Mouse (Mus musculus) intestine, embryonic 14.5 days (tissue): Measurements from ENCODE around the gene Selenov. TPM values are rescaled to one million over a fixed set of nuclear protein-coding genes. Genes with fewer than 3 reads are reported as not detected.

Source experiments
- ATAC-seq: fragments of 200-750 bp; cut with Nextera tagmentation; replicated peaks from 2 replicates; pipeline ENCODE4 v1.8.0; 2017; ENCODE audit warnings: low read depth, moderate number of reproducible peaks, moderate TSS enrichment, moderate library complexity; ENCODE audit not compliant: low FRiP score, low TSS enrichment
- DNase-seq: peaks from one replicate; pipeline ENCODE4 v3.0.0-alpha.2; 2018; ENCODE audit warnings: low spot score
- H3K27ac ChIP-seq: fragments of 300-500 bp; sonication (generic); 2 replicates; pipeline ENCODE4 v1.5.1; 2014; ENCODE audit warnings: low read depth, mild to moderate bottlenecking, control low read depth
- H3K27me3 ChIP-seq: fragments of 300-500 bp; sonication (generic); replicated peaks from 2 replicates; pipeline ENCODE4 v1.6.1; 2014; ENCODE audit warnings: low read length, control low read depth; ENCODE audit not compliant: control insufficient read depth, insufficient read depth
- H3K36me3 ChIP-seq: fragments of 300-500 bp; sonication (generic); 2 replicates; pipeline ENCODE4 v1.6.1; 2014; ENCODE audit warnings: low read length, control low read depth; ENCODE audit not compliant: control insufficient read depth, insufficient read depth
- H3K4me1 ChIP-seq: fragments of 300-500 bp; sonication (generic); replicated peaks from 2 replicates; pipeline ENCODE4 v1.6.1; 2014; ENCODE audit warnings: low read length, control low read depth, mixed read lengths; ENCODE audit not compliant: control insufficient read depth, insufficient read depth
- H3K4me2 ChIP-seq: fragments of 300-500 bp; sonication (generic); 2 replicates; pipeline ENCODE4 v1.6.1; 2014; ENCODE audit warnings: low read length
- H3K4me3 ChIP-seq: fragments of 300-500 bp; sonication (generic); 2 replicates; pipeline ENCODE4 v1.5.1; 2014; ENCODE audit warnings: low read depth, low read length, control low read depth, mixed read lengths
- H3K9ac ChIP-seq: fragments of 300-500 bp; sonication (generic); 2 replicates; pipeline ENCODE4 v1.6.1; 2014; ENCODE audit warnings: mild to moderate bottlenecking, low read length
- H3K9me3 ChIP-seq: fragments of 300-500 bp; sonication (generic); 2 replicates; pipeline ENCODE4 v1.6.1; 2016; ENCODE audit warnings: low read length, control low read depth; ENCODE audit not compliant: control insufficient read depth
- WGBS: fragments of 180-500 bp; shearing (Covaris S2); extraction: QIAGEN DNeasy Blood & Tissue Kit; methylation state at CpG from one replicate; pipeline ENCODE4 v1.1.7; 2014; 5-methylcytosine and 5-hydroxymethylcytosine counted together
- polyA plus RNA-seq: library from polyadenylated mRNA; unstranded; fragments of >200 nt; fragmentation: Nextera tagmentation; extraction: Ambion mirVana; gene quantifications from 2 replicates; pipeline ENCODE4 v1.2.1, GENCODE M21; 2014

The Selenov gene
- polyA plus RNA-seq, result 0.28 TPM in 1 of 2 replicates, not detected in the other

DNA sequence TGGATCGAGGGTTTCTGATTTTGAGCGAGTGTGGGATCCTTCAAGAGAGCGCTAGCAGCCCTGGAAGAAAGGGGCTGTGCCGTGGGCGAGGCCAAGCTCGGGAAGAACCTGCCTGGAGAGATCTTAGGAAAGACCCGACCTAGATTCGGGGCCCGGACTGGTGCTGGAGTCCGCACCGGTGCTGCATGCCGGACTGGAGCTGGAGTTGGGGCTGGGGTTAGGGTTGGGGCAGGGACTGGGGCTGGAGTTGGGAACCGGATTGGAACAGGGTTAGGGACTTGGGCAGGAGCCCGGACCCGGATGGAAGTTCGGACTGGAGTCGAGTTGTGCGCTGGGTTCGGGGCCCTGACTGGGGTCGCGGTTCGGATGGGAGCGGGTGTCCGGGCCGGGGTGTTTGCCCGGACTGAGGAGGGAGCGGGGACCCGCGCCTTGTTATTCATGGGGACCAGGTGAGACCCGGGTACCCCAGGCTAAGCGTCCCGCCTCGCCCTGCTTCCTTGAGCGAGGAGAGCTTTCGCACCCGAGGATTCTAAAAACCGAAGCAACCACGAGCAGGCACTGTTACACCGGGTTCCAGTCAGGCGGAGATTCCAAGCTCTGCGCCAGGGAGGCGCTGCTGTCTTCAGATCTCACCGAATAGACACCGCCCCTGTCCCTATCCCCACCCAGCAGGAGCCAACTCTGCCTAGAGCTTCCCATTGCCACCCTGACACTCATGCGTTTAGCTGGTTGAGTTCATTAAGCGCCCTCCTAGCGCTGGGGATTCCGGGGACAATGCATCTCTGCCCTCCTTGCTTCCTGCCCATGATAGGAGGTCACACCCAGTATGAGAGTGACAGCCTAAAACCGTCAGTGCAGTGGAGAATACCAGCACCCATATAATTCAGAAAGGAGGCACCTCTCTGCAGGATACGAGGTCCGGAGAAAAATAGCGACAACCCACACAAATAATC lies at the start of gene Selenov:
Gene Selenov, minus strand, starts transcription at position 549 of the 953 bp plus-strand sequence.
- no peaks in the 10 kb centered on the region for H3K9me3 ChIP-seq
- peak within 1 kb of the TSS; percentile 51 for H3K4me2 ChIP-seq
- DNase-seq, result peak; percentile 67
- WGBS, result under 1% methylated on average over 52 of the region's 52 CpGs
- H3K27me3 ChIP-seq, result peaks cover 74% of the 10 kb centered on the region
- ATAC-seq, result peak; percentile 49
- peaks cover 13% of the 10 kb centered on the region for H3K4me1 ChIP-seq
- no peaks in the 10 kb centered on the region for H3K36me3 ChIP-seq
- 0 out of 2 replicates have a peak within 1 kb of the TSS, but pooled peaks have one; percentile 13 for H3K9ac ChIP-seq
- H3K27ac ChIP-seq, result no peak within 1 kb of the TSS
- peak within 1 kb of the TSS; percentile 22 for H3K4me3 ChIP-seq

DNA sequence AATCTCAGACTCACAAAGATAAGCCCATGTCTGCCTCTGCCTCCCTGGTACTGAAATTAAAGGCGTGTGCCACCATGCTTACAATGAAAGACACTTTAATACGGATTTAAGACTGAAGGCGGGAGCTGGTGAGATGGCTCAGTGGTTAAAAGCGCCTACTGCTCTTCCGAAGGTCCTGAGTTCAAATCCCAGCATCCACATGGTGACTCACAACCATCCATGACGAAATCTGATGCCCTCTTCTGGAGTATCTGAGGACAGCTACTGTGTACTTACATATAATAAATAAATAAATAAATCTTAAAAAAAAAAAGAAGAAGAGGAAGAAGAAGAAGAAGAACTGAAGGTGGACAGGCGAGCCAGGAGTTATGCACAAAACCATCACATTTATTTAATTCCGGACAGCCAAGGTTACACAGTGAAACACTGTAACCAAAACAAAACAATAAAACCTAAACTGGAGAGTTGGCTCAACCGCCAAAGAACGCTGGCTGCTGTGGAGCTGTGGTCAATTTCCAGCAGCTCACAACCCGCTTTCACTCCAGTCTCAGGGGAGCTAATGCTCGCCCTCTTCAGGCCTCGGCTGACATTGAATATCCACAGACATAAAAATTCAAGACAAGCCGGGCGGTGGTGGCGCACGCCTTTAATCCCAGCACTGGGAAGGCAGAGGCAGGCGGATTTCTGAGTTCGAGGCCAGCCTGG lies 48.4 kb upstream of the Selenov start:
- WGBS, result 79% methylated on average over 19 of the region's 19 CpGs
- ATAC-seq (no peak), DNase-seq (no peak)
- Histone ChIP-seq H3K9me3 (no peaks in the 10 kb centered on the region), H3K4me2 (peak overlapping the region; percentile 67), H3K4me3 (peak overlapping the region; percentile 99), H3K36me3 (peaks cover 8% of the 10 kb centered on the region; the same call in 1 of the 2 replicates), H3K9ac (peak overlapping the region; percentile 97), H3K4me1 (peaks cover 16% of the 10 kb centered on the region; the same call in 1 of the 2 replicates), H3K27ac (peak overlapping the region; percentile 92), H3K27me3 (no peaks in the 10 kb centered on the region)

DNA sequence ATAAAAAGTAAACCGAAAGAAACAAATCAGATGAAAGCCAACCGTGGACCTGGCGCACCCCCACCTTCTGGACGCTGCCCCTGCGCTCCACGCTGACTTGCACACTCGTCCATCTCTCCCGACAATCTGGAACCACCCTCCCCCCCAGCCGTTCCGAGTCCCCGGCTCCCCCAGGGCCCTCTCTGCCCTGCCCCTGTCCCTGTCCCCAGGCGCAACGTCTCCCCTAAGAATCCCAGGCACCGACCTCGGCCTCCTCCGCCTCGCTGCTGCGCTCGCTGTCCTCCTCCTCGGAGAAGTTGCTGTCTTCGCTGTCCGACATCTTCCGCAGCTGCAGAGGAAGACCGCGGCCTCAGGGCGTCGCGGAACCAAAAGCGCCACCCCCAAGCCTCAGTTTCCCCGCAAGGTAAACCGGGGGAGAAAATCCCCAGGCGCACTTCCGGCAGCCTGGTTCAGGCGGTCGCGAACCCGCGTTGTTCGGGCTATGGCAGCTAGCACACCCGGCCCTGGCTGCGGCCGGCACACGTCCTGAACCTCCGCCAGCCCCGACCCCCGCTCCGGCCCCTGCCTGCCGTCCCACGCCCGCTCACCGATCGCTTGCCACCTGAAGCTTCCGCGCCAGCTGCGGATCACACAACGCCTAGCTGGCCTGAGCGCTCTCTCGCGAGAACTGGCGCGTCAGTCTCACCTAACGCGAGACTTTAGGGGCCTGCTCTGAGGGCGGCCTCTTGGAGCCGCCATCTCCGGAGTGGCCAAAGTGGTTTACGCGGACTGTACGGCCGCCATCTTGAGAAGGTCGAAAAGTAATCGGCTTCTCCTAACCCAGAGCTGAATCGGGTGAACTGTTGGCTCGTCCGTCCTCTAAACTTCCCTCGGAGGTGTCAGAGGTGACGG lies 47.4 kb upstream of the Selenov start, which contains the start of gene Supt5:
Gene Supt5, minus strand, starts transcription at position 639 of the 891 bp plus-strand sequence.
- Histone ChIP-seq H3K4me3 (peak within 1 kb of the TSS; percentile 99), H3K4me2 (peak within 1 kb of the TSS; percentile 95), H3K4me1 (peaks cover 16% of the 10 kb centered on the region; the same call in 1 of the 2 replicates), H3K9me3 (no peaks in the 10 kb centered on the region), H3K27me3 (no peaks in the 10 kb centered on the region), H3K9ac (peak within 1 kb of the TSS; percentile 97), H3K36me3 (peaks cover 8% of the 10 kb centered on the region; the same call in 1 of the 2 replicates), H3K27ac (peak within 1 kb of the TSS; percentile 92)
- under 1% methylated on average over 73 of the region's 77 CpGs for WGBS
- DNase-seq (peak; percentile 97), ATAC-seq (peak; percentile 96)

DNA sequence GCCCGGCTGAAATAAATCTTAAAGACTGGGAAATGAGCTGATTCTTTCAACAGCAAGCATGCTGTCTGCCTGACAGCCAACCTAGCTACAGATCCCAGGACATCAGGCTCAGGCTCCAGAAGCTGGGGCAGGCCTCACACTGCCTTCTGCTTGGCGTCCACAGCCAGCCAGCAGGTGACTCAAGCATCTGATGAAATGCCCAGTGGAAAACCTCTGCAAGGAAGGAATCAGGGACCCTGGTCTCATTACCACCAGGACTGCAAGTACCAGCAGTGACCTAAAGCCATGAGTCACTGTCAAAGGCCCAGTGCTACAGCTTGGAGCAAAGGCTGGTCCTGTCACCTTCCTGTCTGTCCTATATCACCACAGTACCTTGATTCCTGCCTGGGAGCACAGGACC lies 44.5 kb upstream of the Selenov start:
- Histone ChIP-seq H3K27ac (no peak overlapping the region), H3K9ac (no peak overlapping the region), H3K27me3 (no peaks in the 10 kb centered on the region), H3K4me2 (no peak overlapping the region), H3K9me3 (no peaks in the 10 kb centered on the region), H3K36me3 (peaks cover 25% of the 10 kb centered on the region), H3K4me1 (peaks cover 7% of the 10 kb centered on the region; the same call in 1 of the 2 replicates), H3K4me3 (no peak overlapping the region)
- DNase-seq (no peak), ATAC-seq (no peak)
- WGBS, result 84% methylated on average over 2 of the region's 2 CpGs

DNA sequence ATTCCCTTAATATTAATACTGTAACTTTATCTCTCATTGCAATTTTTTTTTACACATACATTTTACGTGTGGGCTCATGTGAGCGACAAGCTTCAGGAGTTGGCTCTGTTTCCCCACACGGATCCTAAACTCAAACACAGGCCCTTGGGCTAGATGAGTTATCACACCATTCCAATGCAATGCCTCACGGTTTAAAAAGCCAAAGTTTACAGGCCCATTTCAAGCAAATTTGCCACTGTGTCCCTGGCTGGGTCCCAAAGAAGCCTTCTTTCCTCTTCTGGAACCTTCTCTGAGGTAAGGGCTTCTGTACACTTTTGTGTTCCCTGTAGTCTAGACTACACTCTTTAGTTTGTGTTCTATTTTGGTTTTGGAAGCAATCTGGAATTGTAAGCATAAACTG lies 43.5 kb upstream of the Selenov start:
- ATAC-seq, result no peak
- peaks cover 35% of the 10 kb centered on the region for H3K36me3 ChIP-seq
- H3K27me3 ChIP-seq, result no peaks in the 10 kb centered on the region
- peaks cover 7% of the 10 kb centered on the region; the same call in 1 of the 2 replicates for H3K4me1 ChIP-seq
- DNase-seq, result no peak
- H3K27ac ChIP-seq, result no peak overlapping the region
- no peak overlapping the region for H3K4me2 ChIP-seq
- H3K4me3 ChIP-seq, result no peak overlapping the region
- 90% methylated on average over 4 of the region's 4 CpGs for WGBS
- no peak overlapping the region for H3K9ac ChIP-seq
- H3K9me3 ChIP-seq, result no peaks in the 10 kb centered on the region

DNA sequence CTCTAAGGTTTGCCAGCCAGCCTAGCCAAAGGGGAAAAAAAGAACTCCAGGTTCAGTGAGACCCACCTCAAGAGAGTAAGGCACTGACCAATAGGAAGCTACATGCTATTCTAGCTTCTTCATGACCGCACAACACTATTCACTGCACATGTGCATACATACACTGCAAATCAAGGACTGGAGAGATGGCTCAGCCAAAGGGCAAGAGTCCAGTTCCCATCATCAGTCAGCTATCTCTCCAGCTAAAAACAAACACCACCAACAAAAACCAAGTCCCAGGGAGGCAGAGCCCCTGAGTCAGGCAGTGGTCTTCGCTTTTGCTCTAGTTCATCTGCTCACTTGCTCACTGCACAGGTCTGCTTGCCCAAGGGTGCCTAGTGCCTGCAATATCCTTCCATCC lies 37.3 kb upstream of the Selenov start:
- Histone ChIP-seq H3K4me1 (no peaks in the 10 kb centered on the region), H3K9ac (no peak overlapping the region), H3K4me2 (no peak overlapping the region), H3K9me3 (no peaks in the 10 kb centered on the region), H3K4me3 (no peak overlapping the region), H3K27ac (no peak overlapping the region), H3K36me3 (peaks cover 89% of the 10 kb centered on the region), H3K27me3 (no peaks in the 10 kb centered on the region)
- DNase-seq (no peak), ATAC-seq (no peak)
- WGBS, result 97% methylated on average over 2 of the region's 2 CpGs

DNA sequence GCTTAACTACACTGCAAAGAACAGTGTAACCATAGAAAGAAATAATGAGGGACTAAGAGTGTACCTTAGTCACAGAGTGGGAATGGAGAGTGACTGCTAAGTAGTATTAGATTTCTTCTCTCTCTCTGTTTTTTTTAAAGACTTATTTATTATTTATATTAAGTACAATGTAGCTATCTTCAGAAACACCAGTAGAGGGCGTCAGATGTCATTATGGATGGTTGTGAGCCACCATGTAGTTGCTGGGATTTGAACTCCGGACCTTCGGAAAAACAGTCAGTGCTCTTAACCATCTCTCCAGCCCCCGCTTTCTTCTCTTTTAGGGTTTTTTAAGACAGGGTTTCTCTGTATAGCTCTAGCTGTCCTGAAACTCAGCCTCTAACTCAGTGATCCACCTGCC lies 35.5 kb upstream of the Selenov start:
- Histone ChIP-seq H3K4me1 (no peaks in the 10 kb centered on the region), H3K4me2 (no peak overlapping the region), H3K9me3 (no peaks in the 10 kb centered on the region), H3K27me3 (no peaks in the 10 kb centered on the region), H3K9ac (no peak overlapping the region), H3K4me3 (no peak overlapping the region), H3K36me3 (peaks cover 100% of the 10 kb centered on the region), H3K27ac (no peak overlapping the region)
- WGBS, result 83% methylated on average over 4 of the region's 4 CpGs
- no peak for ATAC-seq
- DNase-seq, result no peak

DNA sequence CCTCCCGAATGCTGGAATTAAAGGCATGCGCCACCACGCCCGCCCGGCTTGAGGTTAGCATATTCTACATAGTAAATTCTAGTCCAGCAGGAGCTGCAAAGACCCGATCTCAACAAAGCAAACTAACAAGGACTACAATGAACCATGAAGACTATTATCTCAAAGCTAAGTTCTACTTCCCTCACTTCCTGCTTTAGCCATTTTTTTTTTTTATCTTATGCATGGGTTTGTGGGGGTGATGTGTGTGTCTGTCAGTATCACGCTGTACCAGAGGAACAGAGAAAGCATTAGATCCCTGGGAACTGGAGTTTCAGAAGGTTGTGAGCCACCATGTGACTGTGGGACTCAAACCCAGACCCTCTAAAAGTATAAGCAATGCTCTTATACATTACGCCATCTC lies 34.3 kb upstream of the Selenov start:
- no peak for DNase-seq
- no peak for ATAC-seq
- Histone ChIP-seq H3K4me2 (no peak overlapping the region), H3K27me3 (no peaks in the 10 kb centered on the region), H3K4me1 (no peaks in the 10 kb centered on the region), H3K4me3 (no peak overlapping the region), H3K9ac (no peak overlapping the region), H3K9me3 (no peaks in the 10 kb centered on the region), H3K27ac (no peak overlapping the region), H3K36me3 (peaks cover 100% of the 10 kb centered on the region)
- 97% methylated on average over 8 of the region's 8 CpGs for WGBS
